Mouse (Mus musculus) telencephalon, adult 2 months (tissue): ENCODE measurements around the gene Kctd5.
A peak's percentile ranks its signal among the peaks of the same experiment; 100 is the strongest.

ENCODE experiments used
- DNase-seq: peaks from one replicate; pipeline ENCODE4 v3.0.0-alpha.2; 2011; ENCODE audit warnings: low read depth, low spot score

Gene Kctd5

GRCm38 (mm10) chr17:24037360-24037759 is 35.9 kb downstream of the Kctd5 start:
- DNase-seq, result no peak

GRCm38 (mm10) chr17:24036954-24037353 is 36.3 kb downstream of the Kctd5 start:
- no peak for DNase-seq

- no peak for DNase-seq
Observed at GRCm38 (mm10) chr17:24035087-24035486, 38.2 kb downstream of the Kctd5 start.

DNA sequence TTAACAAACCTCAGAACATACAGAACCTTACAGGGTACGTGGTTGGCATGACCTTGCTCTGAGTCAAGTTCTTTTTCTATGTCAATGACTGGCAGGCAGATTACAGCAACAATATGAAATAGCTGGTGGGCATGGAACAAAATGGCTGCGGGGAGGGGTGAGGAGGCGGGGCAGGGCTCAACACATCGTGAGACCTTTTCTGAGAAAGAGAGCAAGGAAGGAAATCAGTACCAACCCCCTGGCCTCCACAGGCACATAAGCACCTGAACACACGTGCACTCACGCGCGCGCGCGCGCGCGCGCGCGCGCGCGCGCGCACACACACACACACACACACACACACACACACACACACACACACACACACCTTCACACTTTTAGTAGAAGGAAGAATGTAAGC is 42.7 kb downstream of the Kctd5 start:
- DNase-seq, result no peak

DNA sequence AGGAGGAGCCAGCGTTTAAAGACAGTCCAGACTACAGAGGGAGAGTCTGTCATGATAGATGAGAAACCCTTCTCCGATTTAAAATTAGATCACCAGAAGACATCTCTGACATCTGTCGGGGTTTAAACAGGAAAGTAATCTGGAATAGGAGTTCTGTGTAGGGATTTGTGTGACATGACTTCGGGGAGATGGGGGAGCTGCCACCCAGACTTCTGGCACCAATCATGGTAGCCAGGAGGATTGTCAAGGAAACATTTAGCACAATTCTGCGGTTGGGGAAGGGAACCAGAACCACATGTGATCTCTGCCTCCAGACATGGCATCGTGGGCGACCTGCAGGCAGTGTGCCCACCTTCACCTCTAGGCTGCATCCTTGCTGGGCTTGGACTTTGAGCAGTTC is 43.8 kb downstream of the Kctd5 start:
- peak; percentile 27 for DNase-seq

DNA sequence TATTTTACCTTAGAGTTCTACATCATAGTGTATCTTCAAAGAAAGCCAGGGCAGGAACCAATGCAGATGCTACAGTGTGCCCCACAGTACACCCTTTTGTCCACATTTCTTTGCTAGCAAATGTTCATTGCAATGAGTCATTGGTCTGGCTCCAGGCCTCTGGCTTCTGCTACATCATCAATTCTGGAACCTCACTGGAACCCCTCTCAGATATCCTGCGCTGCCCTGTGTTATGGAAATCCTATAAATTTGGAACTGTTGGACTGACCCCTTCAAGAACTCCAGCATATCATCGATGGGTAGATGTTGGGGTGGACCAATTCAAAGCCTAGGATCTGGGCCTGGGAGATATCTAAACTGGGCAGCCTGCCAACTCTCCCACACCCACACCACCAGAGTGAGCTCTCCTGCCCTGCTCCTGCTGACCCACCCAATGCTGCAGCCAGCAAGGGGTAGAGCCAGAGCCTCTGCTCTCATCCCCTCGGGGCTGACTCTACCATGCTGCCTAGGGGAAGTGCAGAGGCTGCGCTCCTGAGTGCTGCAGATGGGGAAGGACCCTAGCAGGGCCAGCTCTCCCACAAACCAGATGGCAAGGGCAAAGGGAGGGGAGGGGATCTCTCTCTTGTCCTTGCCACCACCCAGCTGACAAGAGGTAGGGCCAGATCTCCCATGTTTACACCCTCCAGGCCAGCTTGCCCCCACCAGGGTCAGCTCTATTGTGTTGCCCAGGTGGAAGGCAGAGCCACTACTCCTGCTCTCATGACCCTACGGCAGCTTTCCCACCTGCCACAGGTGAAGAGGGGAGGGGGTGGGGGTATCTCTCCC is 51.7 kb downstream of the Kctd5 start:
- no peak for DNase-seq

DNA sequence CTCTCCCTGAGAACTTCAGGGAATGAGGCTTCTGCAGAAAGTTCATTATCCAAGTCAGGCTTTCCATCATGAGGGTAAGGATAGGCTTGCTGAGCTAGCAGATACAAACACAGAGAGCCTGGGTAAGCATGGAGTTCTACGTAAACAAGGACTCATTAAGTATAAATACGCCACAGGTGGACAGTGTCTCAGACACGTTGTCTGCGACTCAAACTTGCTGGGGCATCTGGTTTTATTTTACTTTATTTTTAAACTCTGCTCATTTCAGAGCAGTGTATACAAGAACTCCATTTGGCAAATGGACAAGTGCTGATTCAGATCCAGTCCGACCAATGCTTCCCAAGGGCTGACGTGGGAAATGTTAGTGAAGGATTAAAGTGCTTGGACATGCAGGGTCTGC is 52.6 kb downstream of the Kctd5 start:
- DNase-seq, result no peak

DNA sequence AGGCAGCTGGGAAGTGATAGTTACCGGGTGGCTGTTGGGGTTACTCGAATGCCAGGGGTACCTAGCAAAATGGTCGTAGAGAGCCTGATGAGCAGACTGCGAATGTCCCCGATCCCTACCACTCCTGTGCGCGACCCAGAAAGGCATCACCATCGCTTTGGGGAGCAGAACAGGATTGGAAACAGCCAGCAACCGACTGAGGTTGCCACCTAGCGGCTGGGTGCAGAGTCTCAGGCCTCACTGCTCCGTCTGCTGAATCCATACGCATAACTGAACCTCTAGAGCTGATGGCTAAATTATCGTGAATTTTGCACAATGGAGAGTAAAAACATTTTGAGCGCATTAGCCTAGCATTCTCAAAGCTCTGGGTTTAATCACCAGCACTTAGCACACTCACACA is 57.6 kb downstream of the Kctd5 start:
- DNase-seq, result no peak

- no peak for DNase-seq
Observed at GRCm38 (mm10) chr17:24014433-24014965, 58.8 kb downstream of the Kctd5 start.

DNA sequence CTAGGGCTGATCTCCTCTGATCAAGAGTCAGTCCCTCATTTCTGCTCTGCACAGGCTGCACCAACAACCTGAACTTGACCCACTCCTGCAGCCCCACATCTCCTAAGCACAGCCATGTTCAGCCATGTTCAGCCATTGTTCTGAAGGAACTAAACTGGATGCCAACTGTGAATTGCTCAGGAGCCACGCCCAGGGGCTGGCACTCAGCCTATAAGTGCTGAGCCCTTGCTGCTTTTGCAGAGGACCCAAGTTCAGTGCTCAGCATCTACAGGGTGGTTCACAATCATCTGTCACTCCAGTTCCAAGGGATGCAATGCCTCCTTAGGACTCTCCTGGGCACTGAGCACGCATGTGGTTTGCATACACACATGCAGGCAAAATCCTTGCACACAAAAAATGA is 60.4 kb downstream of the Kctd5 start:
- DNase-seq, result no peak

DNA sequence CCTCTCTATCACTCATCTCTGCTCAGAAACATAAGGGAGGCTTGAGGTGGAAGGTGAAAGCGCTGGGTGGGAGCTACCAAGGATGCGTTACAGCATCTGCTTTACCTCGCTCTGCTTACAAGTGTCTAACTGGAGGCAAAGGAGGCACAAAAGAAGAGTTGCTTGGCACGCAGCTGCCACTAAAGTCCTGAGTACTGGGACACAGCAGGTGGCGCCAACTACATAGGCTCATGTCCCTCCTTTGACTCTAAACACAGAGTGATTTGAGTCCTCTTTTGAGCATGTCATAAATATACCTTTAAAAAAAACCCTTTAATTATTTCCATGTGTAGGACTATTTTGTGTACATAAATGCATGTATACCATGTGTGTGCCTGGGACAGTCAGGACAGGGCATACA is 63.7 kb downstream of the Kctd5 start:
- DNase-seq, result no peak

GRCm38 (mm10) chr17:24008105-24008504 is 65.2 kb downstream of the Kctd5 start:
- DNase-seq, result no peak

DNA sequence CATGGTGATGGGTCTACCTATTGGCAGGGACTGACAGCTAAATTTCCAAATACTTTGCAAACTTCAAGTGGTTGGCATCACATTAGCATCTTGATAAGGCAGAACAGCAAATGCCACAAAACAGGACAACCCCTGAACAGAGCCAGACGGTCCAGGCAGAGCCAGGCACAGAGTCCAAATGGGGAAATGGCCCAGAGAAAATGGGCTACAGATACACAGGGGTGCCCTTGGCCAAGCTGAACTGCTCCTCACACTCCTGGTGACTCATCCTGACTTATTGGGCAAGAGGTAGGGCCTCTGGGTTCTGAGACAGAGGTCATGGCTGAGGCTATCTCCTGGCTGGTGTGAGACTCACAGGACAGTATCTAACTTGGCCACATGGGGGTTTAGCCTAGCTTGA is 65.9 kb downstream of the Kctd5 start:
- DNase-seq, result no peak

DNA sequence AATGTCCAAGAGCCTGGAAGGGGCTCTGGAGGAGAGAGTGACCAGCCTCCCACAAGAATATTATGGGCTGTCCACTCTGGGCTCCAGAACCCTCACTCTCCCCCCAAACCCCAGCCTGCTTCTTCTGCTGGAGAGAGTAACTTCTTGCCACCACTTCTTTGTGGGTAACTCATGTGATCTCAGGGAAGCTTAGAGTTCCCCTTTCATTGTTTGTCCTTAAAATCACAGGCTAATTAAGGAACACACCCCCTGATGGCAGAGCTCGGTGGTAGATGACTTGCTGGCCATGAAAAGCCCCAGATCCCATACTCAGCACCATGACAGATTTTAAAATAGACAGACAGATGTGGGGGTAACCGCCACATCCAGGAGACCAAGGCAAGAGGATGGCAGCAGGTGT is 66.4 kb downstream of the Kctd5 start:
- DNase-seq, result no peak

- DNase-seq, result no peak
Observed at GRCm38 (mm10) chr17:24005049-24005448, 68.2 kb downstream of the Kctd5 start.

- DNase-seq, result no peak
Observed at GRCm38 (mm10) chr17:24004071-24004665, 69.1 kb downstream of the Kctd5 start.

DNA sequence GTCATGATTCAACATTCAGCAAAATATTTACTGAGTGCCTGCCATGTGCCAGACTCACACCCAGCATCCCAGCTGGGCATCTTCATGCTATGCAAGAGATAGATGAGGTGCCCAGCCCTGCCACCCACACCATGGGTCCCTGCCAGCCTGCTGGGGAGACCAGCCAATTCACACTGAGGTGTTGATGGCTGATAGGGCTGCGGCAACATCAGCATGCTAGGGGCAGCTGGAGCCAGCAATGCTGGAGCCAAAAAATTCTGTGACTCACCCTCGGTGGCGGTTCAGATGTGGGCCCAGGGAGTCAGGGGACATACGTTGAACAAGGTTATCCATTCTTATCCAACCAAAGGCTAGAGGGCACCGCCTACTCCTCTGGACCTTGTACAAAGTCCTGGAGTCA is 72.9 kb downstream of the Kctd5 start:
- DNase-seq, result peak; percentile 62

GRCm38 (mm10) chr17:23998383-23998782 is 74.9 kb downstream of the Kctd5 start:
- DNase-seq, result no peak

GRCm38 (mm10) chr17:23997901-23998300 is 75.4 kb downstream of the Kctd5 start, which contains the start of gene Prss22:
TSS of gene Prss22 (minus strand) at chr17:23998100.
- no peak for DNase-seq
